ENCODE assay signal across 8 mouse cellular contexts in genomic region chr6:125493147-125493546, GRCm38 (mm10). TPM values are rescaled to one million over a fixed set of nuclear protein-coding genes. Genes with fewer than 3 reads are reported as not detected.
DNase-seq lines count a peak whose midpoint lies in the region; ATAC-seq and TF ChIP-seq lines count a peak whose summit lies in the region.

No protein-coding gene starts in this region.

- DNase-seq in ZHBTc4 (ENCODE audit: low read depth, low spot score), result peak; percentile 70
- peak; percentile 62 for DNase-seq in lung, postnatal 14 days
- no peak for DNase-seq in spleen, adult 18-20 months
- DNase-seq in left cerebral cortex, postnatal 10 days (ENCODE audit: extremely low spot score in 1 of 2, low spot score in 2 of 2), result no peak
- DNase-seq in ovary, postnatal 14 days (ENCODE audit: low spot score), result no peak

- H3K36me3 ChIP-seq in E14TG2a.4 (ENCODE audit: insufficient read depth, low read length), result peaks cover 38% of the 10 kb centered on the region
- H3K36me3 ChIP-seq in hindbrain, embryonic 13.5 days, result no peaks in the 10 kb centered on the region

- peaks cover 88% of the 10 kb centered on the region for H3K4me1 ChIP-seq in E14TG2a.4 (replicated peaks; ENCODE audit: low read depth, low read length)
- H3K4me1 ChIP-seq in hindbrain, embryonic 13.5 days (replicated peaks), result peaks cover 24% of the 10 kb centered on the region

- WGBS in hindbrain, embryonic 13.5 days, result 53% methylated on average over 5 of the region's 5 CpGs

- H3K4me3 ChIP-seq in E14TG2a.4 (replicated peaks; ENCODE audit: low read length), result peak overlapping the region; percentile 97
- peak overlapping the region; percentile 57 for H3K4me3 ChIP-seq in hindbrain, embryonic 13.5 days

- peak overlapping the region; percentile 83 for H3K4me2 ChIP-seq in hindbrain, embryonic 13.5 days

- no peaks in the 10 kb centered on the region for H3K9me3 ChIP-seq in E14TG2a.4 (ENCODE audit: low read length)
- H3K9me3 ChIP-seq in hindbrain, embryonic 13.5 days, result no peaks in the 10 kb centered on the region

- no peak overlapping the region for H3K27ac ChIP-seq in hindbrain, embryonic 13.5 days

- peak overlapping the region; percentile 73; the same call in 1 of the 2 replicates for H3K9ac ChIP-seq in hindbrain, embryonic 13.5 days

- no peak for TF ChIP-seq CTCF in E14TG2a.4 (conservative IDR thresholded peaks at IDR 0.05; ENCODE audit: low read length)

- H3K27me3 ChIP-seq in E14TG2a.4 (ENCODE audit: insufficient read depth, low read length), result no peaks in the 10 kb centered on the region
- H3K27me3 ChIP-seq in hindbrain, embryonic 13.5 days, result peaks cover 44% of the 10 kb centered on the region

- intact Hi-C loops in left cerebral cortex, postnatal 10 days (cut with DNase I), result loop anchor here (5.0 kb wide), 1 partner anchor 66 kb away; no protein-coding TSS in a partner anchor

- ATAC-seq in hindbrain, embryonic 13.5 days (ENCODE audit: low FRiP score), result no peak
- no peak for ATAC-seq in erythroblast, adult 5-6 weeks (replicated peaks; ENCODE audit: low FRiP score, poor library complexity, severe bottlenecking)

RNA-seq across cellular contexts. Expression of gene Cd9, which starts 1.4 kb away (rescaled TPM):
- polyA plus RNA-seq in hindbrain, embryonic 13.5 days (2015; fragmentation: Nextera tagmentation; extraction: Ambion mirVana), result 57.8 and 63.4 TPM in 2 replicates
- total RNA-seq in erythroblast, adult 5-6 weeks (2015; ENCODE audit: low replicate concordance), result 52.1 and 58.5 TPM in 2 replicates
- 25.1 and 33.0 TPM in 2 replicates for total RNA-seq in erythroblast, adult 5-6 weeks (2017; ENCODE audit: low replicate concordance)
- total RNA-seq in left cerebral cortex, postnatal 10 days (2021), result 10 to 100 TPM; 56.6 to 57.5 TPM

RNA-seq across cellular contexts. Expression of gene Vwf, which starts 53.4 kb away (rescaled TPM):
- 8.0 and 11.3 TPM in 2 replicates for polyA plus RNA-seq in hindbrain, embryonic 13.5 days (2015; fragmentation: Nextera tagmentation; extraction: Ambion mirVana)
- 16.1 and 16.7 TPM in 2 replicates for total RNA-seq in erythroblast, adult 5-6 weeks (2015; ENCODE audit: low replicate concordance)
- total RNA-seq in erythroblast, adult 5-6 weeks (2017; ENCODE audit: low replicate concordance), result 20.7 and 26.9 TPM in 2 replicates
- 10 to 100 TPM; 23.4 to 28.2 TPM for total RNA-seq in left cerebral cortex, postnatal 10 days (2021)

Comparison
In these comparisons a context has a peak if more than half of its experiments do, and no peak if none do; other contexts are left out.
1. DNase-seq: peak in ZHBTc4 (single experiment) and lung, postnatal 14 days (single experiment); none in spleen, adult 18-20 months (0 of 2), left cerebral cortex, postnatal 10 days (0 of 2) and ovary, postnatal 14 days (single experiment).